Mouse (Mus musculus) lung, postnatal 0 days (tissue): Measurements from ENCODE around the gene Ccdc160.

Experiments used
- CTCF ChIP-seq: IDR thresholded peaks from 2 replicates; pipeline ENCODE4 v1.5.1; 2016; ENCODE audit warnings: antibody characterized with exemption, mild to moderate bottlenecking
- EP300 ChIP-seq: IDR thresholded peaks from 2 replicates; pipeline ENCODE4 v1.6.1; 2016; ENCODE audit warnings: antibody characterized with exemption, mild to moderate bottlenecking, control low read depth

- TF ChIP-seq CTCF (no peak), EP300 (no peak)
These were observed 44.2 kb upstream of the Ccdc160 start for GRCm38 (mm10) chrX:52746849-52747248.
